Mouse (Mus musculus) frontal cortex, postnatal 14 days (tissue): ENCODE data around the gene Odf4.
"Not testable (repeated sequence)": the region's sequence is repeated elsewhere in the genome, so short reads cannot be mapped to it uniquely, and the experiment has no call there.

Experiments
- DNase-seq, 2 experiments: peaks; one replicate each; pipeline ENCODE4 v3.0.0; 2022; ENCODE audit warnings: low spot score in 2 of 2

Gene Odf4

GRCm38 (mm10) chr11:68946806-68947440 lies 20.0 kb upstream of the Odf4 start:
- DNase-seq: peak; percentile 20 to 40

GRCm38 (mm10) chr11:68946001-68946400 lies 19.1 kb upstream of the Odf4 start:
- no peak for DNase-seq

GRCm38 (mm10) chr11:68945245-68945644 lies 18.4 kb upstream of the Odf4 start:
- DNase-seq: no peak

- no peak for DNase-seq
These were observed 15.8 kb upstream of the Odf4 start for GRCm38 (mm10) chr11:68942731-68943130.

GRCm38 (mm10) chr11:68940516-68940915 lies 13.6 kb upstream of the Odf4 start:
- no peak for DNase-seq

GRCm38 (mm10) chr11:68939451-68940304 lies 12.8 kb upstream of the Odf4 start:
- peak; percentile 79 to 87 for DNase-seq

GRCm38 (mm10) chr11:68936951-68937350 lies 10.1 kb upstream of the Odf4 start:
- DNase-seq: not testable (repeated sequence)

GRCm38 (mm10) chr11:68933885-68934507 lies 7.1 kb upstream of the Odf4 start:
- no peak for DNase-seq

- DNase-seq: no peak
These were observed 3.1 kb upstream of the Odf4 start for GRCm38 (mm10) chr11:68929947-68930346.

GRCm38 (mm10) chr11:68924749-68925148 lies 2.1 kb downstream of the Odf4 start:
- DNase-seq: no peak

GRCm38 (mm10) chr11:68923191-68923590 lies 3.7 kb downstream of the Odf4 start:
- no peak for DNase-seq

GRCm38 (mm10) chr11:68914566-68914965 lies 12.3 kb downstream of the Odf4 start:
- no peak for DNase-seq

- no peak for DNase-seq
These were observed 15.2 kb downstream of the Odf4 start for GRCm38 (mm10) chr11:68911531-68912177.

- no peak for DNase-seq
These were observed 17.9 kb downstream of the Odf4 start for GRCm38 (mm10) chr11:68908846-68909503.

GRCm38 (mm10) chr11:68907251-68907650 lies 19.6 kb downstream of the Odf4 start:
- no peak for DNase-seq

GRCm38 (mm10) chr11:68906461-68906790 lies 20.5 kb downstream of the Odf4 start:
- DNase-seq: no peak

GRCm38 (mm10) chr11:68905665-68906460 lies 21.0 kb downstream of the Odf4 start:
- no peak for DNase-seq

GRCm38 (mm10) chr11:68905138-68905531 lies 21.7 kb downstream of the Odf4 start:
- DNase-seq: no peak

GRCm38 (mm10) chr11:68904375-68905137 lies 22.3 kb downstream of the Odf4 start:
- DNase-seq: peak; percentile 50 to 72

- DNase-seq: no peak
These were observed 23.1 kb downstream of the Odf4 start for GRCm38 (mm10) chr11:68903775-68904174.
